Mouse (Mus musculus) gonadal fat pad, adult 2 months (tissue): ENCODE data around the gene Alg6. TPM values are rescaled to one million over a fixed set of nuclear protein-coding genes. Genes with fewer than 3 reads are reported as not detected.

Experiments
- DNase-seq: peaks from one replicate; pipeline ENCODE4 v3.0.0-alpha.2; 2012; ENCODE audit warnings: low read depth
- polyA plus RNA-seq: library from polyadenylated mRNA; depleted of rRNA; stranded (reverse); fragments of >200 nt; gene quantifications from 2 replicates; pipeline ENCODE4 v1.2.3, GENCODE M21; 2012; rRNA removed

The Alg6 gene
- 6.7 and 7.7 TPM in 2 replicates for polyA plus RNA-seq

DNA sequence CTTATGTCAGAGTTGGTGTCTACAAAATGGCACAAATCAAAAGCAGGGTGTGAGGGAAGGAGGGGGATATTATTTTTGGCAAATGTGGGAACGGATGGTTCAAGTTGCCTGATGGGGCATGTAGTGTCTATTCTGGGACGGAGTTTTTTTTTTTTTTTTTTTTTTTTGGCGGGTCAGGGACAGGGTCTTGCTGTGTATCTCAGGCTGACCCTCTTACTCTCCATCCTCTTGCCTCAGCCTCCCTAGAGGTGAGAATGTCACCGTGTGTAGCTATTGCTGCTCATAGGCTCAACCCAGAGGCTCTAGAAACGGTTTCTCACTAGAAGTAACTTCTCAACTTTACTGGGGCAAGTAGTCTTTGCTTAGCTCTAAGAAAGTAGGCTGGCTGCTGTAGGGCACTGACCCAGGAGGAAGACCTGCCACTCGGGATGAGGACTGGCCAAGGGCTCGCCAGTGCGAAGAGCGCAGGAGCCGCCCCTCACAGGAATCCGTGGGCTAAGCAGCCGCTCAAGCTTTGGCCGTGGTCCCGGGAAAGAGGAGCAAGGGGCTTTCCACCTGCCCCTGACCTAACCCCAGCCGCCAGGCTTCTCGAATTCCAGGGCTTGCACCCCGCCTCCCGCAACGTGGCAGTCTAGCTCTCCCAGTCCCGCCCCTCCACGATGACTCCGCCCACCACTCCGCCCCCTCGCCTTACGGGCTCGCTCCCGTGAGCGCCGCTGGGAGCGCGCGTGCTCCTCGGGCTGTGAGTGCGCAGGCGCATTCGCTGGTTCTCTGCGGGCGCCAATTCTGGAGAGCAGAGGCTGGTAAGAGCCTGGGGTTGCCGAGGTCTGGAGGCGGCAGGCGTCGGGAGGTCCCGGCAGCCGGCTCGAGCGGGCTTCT, at the start of gene Alg6:
Gene Alg6, plus strand, starts transcription at position 761 of the 879 bp plus-strand sequence.
- peak; percentile 28 for DNase-seq

DNA sequence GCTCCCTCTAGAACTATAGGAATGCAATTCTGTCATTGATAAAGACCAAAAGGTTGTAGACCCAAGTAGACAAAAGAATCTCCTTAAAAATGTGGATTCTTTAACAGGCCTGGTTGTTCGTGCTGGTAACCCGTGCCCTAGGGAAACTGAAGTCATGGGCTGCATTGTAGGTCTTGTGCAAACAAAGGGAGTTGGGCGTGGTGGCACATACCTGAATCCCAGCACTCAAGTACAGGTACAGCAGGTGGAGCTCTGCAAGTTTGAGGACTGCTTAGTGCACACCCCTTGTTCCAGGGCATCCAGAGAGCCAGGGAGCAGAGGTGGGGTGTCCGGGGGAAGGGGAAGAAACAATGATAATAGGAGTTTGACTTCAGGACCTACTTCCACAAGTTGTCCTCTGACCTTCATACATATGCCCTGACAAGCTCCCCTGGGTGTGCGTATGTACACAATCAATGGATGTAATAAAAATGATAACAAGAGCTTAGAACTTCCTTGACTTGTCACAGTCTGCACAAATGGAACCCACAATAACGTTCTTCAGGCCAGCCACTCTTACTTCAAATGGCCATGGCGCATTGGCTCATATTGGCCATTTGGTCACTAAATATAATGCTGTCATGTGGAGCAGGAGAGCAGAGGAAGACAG, 45.1 kb upstream of the Alg6 start:
- no peak for DNase-seq

- DNase-seq = no peak
Measured at GRCm38 (mm10) chr4:99675191-99675590, 40.3 kb upstream of the Alg6 start.

GRCm38 (mm10) chr4:99683941-99684340, 31.5 kb upstream of the Alg6 start:
- DNase-seq = no peak

DNA sequence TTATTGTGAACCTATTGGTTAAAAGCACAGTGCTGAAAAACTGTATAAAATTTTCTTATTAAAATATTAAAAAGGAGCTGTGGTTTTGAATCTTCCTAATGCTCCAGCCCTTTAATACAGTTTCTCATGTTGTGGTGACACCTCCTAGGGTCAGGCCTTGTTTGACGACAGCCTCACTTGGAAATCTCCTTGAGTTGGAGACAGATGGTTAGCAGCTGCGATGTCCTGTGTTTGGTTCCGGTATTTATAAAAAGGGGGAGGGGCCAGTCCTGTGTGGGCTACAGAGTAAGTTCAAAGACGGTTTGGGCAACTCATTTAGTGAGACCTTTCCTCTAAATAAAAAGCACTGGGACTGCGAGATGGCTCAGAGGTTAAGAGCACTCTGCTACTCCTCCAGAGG, 29.2 kb upstream of the Alg6 start:
- DNase-seq = no peak

DNA sequence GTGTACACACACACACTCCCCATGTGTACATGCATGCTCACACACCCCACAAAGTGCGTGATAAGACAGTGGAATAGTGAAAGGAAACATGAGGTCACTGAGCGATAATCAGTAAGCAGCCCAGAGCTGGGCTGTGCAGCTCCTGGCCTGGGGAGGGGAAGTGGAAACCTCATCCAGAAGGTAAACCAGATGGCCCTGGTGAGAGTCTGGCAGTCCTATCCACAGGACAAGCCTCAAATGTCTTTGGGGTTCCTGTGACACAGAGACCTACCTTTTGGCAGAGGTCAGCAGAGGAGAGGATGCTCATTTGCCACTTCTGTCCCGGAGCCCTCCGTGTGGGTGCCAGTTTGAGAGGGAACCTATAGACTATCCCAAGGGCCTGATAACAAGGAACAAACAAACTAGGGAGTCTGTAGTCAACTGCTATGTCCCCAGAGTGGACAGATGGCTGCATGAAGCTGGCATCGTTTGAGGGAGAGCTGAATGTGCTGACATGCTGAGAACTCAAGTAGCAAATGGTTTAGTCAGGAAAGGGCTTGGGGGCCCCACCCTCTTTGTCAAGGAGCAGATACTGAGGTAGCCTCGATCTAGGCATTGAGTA, 2.8 kb upstream of the Alg6 start:
- DNase-seq = no peak

- no peak for DNase-seq
Measured at GRCm38 (mm10) chr4:99713971-99714370, 1.5 kb upstream of the Alg6 start.

GRCm38 (mm10) chr4:99715783-99716416, 436 bp downstream of the Alg6 start:
- DNase-seq = no peak

DNA sequence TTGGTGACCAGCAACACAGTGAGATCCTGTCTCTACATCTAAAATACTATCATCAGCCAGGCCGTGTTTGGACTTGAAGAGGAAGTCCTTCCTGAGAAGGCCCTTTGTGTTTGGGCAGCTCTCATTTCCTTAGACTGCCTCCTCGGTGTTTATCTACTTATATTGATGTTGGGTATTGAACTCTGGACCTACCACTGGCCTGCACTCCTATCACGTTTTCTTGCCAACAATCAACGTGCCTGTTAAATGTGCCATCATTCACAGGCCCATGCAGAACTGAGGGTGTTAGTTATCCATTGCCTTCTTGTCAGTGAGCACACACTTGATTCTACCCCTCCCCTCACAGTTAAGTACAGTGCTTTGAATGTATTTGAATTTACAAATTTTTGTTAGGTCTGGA, 2.4 kb downstream of the Alg6 start:
- DNase-seq = no peak

DNA sequence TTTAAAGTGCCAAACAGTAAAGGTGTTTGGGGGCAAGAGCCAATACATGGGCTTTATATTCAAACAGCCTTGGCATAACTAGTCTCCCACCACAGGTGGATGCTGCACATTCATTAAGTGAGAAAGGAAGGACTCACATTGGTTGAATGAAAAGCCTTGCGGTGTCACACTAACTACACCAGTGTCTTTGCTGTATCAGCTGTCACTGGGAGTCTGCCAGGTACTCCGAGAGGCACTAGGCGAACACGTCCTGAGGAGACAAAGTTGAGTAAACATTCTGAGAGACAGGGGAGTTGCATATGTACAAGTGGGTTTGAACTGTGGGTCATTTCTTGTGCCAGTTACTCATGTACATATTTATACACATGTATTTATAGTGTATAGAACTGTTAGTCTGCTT, 8.9 kb downstream of the Alg6 start:
- no peak for DNase-seq

DNA sequence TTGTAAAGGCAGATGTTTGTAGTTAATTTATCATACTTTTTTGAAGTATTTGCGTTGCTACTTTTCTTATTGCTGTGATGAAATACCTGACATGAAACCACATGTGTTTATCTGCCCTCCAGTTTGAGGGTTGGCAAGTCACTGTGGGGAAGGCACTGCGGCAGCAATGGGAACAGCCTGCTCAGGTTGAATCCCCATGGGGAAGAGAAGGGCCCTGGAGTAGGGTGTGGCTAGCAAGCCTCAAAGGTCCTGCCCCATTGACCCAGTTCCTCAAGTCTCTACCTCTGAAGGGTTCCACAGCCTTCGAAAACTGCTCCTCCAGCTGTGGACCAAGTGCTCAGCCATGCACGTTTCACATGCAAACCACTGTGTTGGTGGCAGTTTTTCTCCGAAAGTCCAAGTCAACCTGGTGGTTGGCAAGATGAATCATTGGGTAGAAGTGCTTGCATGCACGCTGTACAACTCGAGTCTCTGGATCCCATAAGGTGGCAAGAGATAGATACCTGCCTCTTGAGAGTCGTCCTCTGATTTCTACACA, 10.5 kb downstream of the Alg6 start:
- no peak for DNase-seq

GRCm38 (mm10) chr4:99739836-99740235, 24.4 kb downstream of the Alg6 start:
- DNase-seq = no peak

- DNase-seq = no peak
Measured at GRCm38 (mm10) chr4:99752426-99752825, 37.0 kb downstream of the Alg6 start.

GRCm38 (mm10) chr4:99766303-99766702, 50.8 kb downstream of the Alg6 start:
- no peak for DNase-seq

DNA sequence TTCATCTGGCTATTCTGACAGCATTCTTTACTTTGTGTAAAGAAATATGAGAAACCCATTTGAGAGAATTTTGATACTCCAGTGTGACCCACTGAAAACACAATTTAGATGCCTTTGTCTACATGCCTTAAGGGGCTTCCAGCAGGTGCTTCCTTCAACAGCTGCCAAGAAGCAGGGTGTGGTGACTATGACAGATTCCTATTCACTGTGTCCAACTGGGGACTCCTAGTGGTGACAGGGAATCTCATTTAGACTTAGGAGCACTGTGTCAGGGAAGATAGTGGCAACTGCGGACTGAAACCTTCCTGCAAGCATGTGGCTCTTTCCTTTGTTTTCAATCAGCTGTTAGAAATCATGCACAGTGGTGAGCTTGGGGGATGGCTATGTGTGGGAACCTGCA, 51.3 kb downstream of the Alg6 start:
- DNase-seq = no peak

DNA sequence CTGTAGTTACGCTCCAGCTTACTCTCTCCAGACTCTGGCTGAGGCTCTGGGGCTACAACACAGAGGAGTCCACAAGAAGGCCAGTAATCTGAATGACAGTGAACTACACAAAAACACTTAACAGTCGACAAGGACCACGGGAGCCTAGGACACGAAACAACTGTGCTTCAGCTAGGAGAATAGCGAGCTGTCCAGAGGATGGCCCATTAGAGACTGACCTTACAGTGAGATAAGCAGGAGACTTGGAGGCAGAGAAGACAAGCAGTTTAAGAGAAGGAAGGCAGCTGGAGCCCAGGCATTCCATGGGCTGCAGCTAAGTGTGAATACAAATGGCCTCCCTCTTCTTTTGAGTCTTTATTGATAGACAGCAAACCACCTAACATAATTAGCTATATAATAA, 55.1 kb downstream of the Alg6 start:
- no peak for DNase-seq

DNA sequence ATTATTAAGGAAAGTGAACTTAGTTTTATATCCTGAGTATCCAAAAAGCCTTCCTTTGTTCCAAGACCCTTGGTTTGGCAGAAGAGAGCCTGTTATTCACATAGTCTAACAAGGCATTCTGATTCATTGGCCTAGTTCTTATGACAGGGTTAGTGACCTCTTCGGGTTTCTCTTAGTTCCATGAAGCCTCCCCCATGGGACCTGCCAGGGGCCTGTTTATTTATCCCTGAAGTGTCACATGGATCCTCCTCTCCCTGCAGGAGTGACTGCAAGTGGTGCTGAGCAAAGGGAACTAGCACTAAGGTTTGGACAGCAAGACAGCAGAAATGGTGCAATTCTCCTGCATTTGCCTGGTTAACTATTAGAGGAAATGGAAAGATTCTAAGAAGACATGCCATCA, 57.6 kb downstream of the Alg6 start:
- DNase-seq = no peak

GRCm38 (mm10) chr4:99792365-99792764, 76.9 kb downstream of the Alg6 start:
- no peak for DNase-seq
